Mouse (Mus musculus): ENCODE measurements around the gene Kctd10.

DNA sequence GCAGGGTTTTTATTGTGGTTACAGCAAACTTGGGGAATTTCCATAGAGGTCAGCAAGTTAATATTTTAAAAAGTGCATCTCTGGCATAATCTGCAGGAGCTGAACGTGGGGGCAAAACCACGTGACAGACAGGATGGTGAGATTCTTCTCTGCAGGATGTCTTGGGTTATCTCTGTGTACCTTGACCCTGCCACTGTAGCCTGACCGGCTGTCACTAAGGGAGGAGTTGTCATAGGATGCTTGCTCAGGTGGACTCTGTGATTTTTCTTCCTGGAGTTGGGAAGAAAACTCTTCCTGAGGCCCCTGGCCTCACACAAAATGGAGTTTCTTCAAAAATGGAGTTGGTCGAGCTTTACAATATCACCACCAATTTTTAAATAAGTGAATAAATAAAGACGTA, 37.3 kb downstream of the Kctd10 start:
- TF ChIP-seq CTCF (IDR thresholded peaks at IDR 0.05; ENCODE audit: low read depth, low read length) (no peak), POLR2A (IDR thresholded peaks at IDR 0.05; ENCODE audit: extremely low read depth, insufficient read depth, low read length) (no peak)

Measured in liver, adult 2 months (tissue).